Mouse (Mus musculus): ENCODE data around the gene Cyba.

Gene Cyba

GRCm38 (mm10) chr8:122451161-122451703 is 18.5 kb upstream of the Cyba start:
- DNase-seq: no peak

- DNase-seq: no peak
Observed at GRCm38 (mm10) chr8:122445203-122445602, 12.5 kb upstream of the Cyba start.

GRCm38 (mm10) chr8:122444058-122444748 is 11.5 kb upstream of the Cyba start:
- DNase-seq: peak; percentile 39

- peak; percentile 98 for DNase-seq
Observed at GRCm38 (mm10) chr8:122443262-122444006, 10.7 kb upstream of the Cyba start, which contains the start of gene Mvd. Gene Mvd (minus strand): TSS chr8:122443422.

GRCm38 (mm10) chr8:122442781-122443180 is 10.1 kb upstream of the Cyba start:
- DNase-seq: no peak

GRCm38 (mm10) chr8:122442356-122442755 is 9.6 kb upstream of the Cyba start:
- DNase-seq: no peak

GRCm38 (mm10) chr8:122441326-122441725 is 8.6 kb upstream of the Cyba start:
- DNase-seq: no peak

GRCm38 (mm10) chr8:122439336-122439735 is 6.6 kb upstream of the Cyba start:
- no peak for DNase-seq

- peak; percentile 51 for DNase-seq
Observed at GRCm38 (mm10) chr8:122437708-122438331, 5.1 kb upstream of the Cyba start.

- DNase-seq: no peak
Observed at GRCm38 (mm10) chr8:122436586-122437125, 3.9 kb upstream of the Cyba start.

GRCm38 (mm10) chr8:122436146-122436545 is 3.4 kb upstream of the Cyba start:
- DNase-seq: no peak

- no peak for DNase-seq
Observed at GRCm38 (mm10) chr8:122435375-122435774, 2.6 kb upstream of the Cyba start.

- DNase-seq: no peak
Observed at GRCm38 (mm10) chr8:122433269-122433905, 657 bp upstream of the Cyba start.

GRCm38 (mm10) chr8:122431694-122432442 is 862 bp downstream of the Cyba start:
- DNase-seq: peak; percentile 61

- no peak for DNase-seq
Observed at GRCm38 (mm10) chr8:122430646-122431045, 2.1 kb downstream of the Cyba start.

GRCm38 (mm10) chr8:122430058-122430636 is 2.6 kb downstream of the Cyba start:
- no peak for DNase-seq

GRCm38 (mm10) chr8:122428163-122428562 is 4.6 kb downstream of the Cyba start:
- no peak for DNase-seq

GRCm38 (mm10) chr8:122427607-122428006 is 5.1 kb downstream of the Cyba start:
- DNase-seq: no peak

GRCm38 (mm10) chr8:122426145-122426544 is 6.6 kb downstream of the Cyba start:
- DNase-seq: no peak

- DNase-seq: no peak
Observed at GRCm38 (mm10) chr8:122423659-122424058, 9.1 kb downstream of the Cyba start.

- no peak for DNase-seq
Observed at GRCm38 (mm10) chr8:122423217-122423616, 9.5 kb downstream of the Cyba start.
